Mouse (Mus musculus): ENCODE measurements around the gene Pex7.

Gene Pex7

GRCm38 (mm10) chr10:19879161-19879560 lies 28.3 kb downstream of the Pex7 start:
- no peak for DNase-seq (ENCODE audit: low read depth, low spot score)

- no peak for DNase-seq (ENCODE audit: low read depth, low spot score)
Observed at GRCm38 (mm10) chr10:19877679-19878078, 29.8 kb downstream of the Pex7 start.

- no peak for DNase-seq (ENCODE audit: low read depth, low spot score)
Observed at GRCm38 (mm10) chr10:19877257-19877656, 30.2 kb downstream of the Pex7 start.

GRCm38 (mm10) chr10:19876669-19877068 lies 30.8 kb downstream of the Pex7 start:
- peak; percentile 48 for DNase-seq (ENCODE audit: low read depth, low spot score)

- no peak for DNase-seq (ENCODE audit: low read depth, low spot score)
Observed at GRCm38 (mm10) chr10:19875346-19875745, 32.1 kb downstream of the Pex7 start.

- no peak for DNase-seq (ENCODE audit: low read depth, low spot score)
Observed at GRCm38 (mm10) chr10:19855597-19856306, 51.7 kb downstream of the Pex7 start.

GRCm38 (mm10) chr10:19853609-19854008 lies 53.9 kb downstream of the Pex7 start:
- DNase-seq (ENCODE audit: low read depth, low spot score), result no peak

- no peak for DNase-seq (ENCODE audit: low read depth, low spot score)
Observed at GRCm38 (mm10) chr10:19852776-19853175, 54.7 kb downstream of the Pex7 start.

- peak; percentile 55 for DNase-seq (ENCODE audit: low read depth, low spot score)
Observed at GRCm38 (mm10) chr10:19850998-19851691, 56.3 kb downstream of the Pex7 start, which contains the start of gene Slc35d3. Slc35d3 (minus strand) TSS chr10:19851459.

- peak; percentile 73 for DNase-seq (ENCODE audit: low read depth, low spot score)
Observed at GRCm38 (mm10) chr10:19850544-19850997, 56.9 kb downstream of the Pex7 start.

- peak; percentile 66 for DNase-seq (ENCODE audit: low read depth, low spot score)
Observed at GRCm38 (mm10) chr10:19849771-19850365, 57.6 kb downstream of the Pex7 start.

- DNase-seq (ENCODE audit: low read depth, low spot score), result peak; percentile 59
Observed at GRCm38 (mm10) chr10:19848928-19849770, 58.3 kb downstream of the Pex7 start.

- DNase-seq (ENCODE audit: low read depth, low spot score), result no peak
Observed at GRCm38 (mm10) chr10:19839836-19840235, 67.7 kb downstream of the Pex7 start.

- DNase-seq (ENCODE audit: low read depth, low spot score), result peak; percentile 50
Observed at GRCm38 (mm10) chr10:19835887-19836710, 71.4 kb downstream of the Pex7 start.

- DNase-seq (ENCODE audit: low read depth, low spot score), result no peak
Observed at GRCm38 (mm10) chr10:19834222-19834621, 73.3 kb downstream of the Pex7 start.

GRCm38 (mm10) chr10:19831072-19831849 lies 76.2 kb downstream of the Pex7 start:
- no peak for DNase-seq (ENCODE audit: low read depth, low spot score)

GRCm38 (mm10) chr10:19820986-19821385 lies 86.5 kb downstream of the Pex7 start:
- no peak for DNase-seq (ENCODE audit: low read depth, low spot score)

- no peak for DNase-seq (ENCODE audit: low read depth, low spot score)
Observed at GRCm38 (mm10) chr10:19818723-19819355, 88.7 kb downstream of the Pex7 start.

- DNase-seq (ENCODE audit: low read depth, low spot score), result no peak
Observed at GRCm38 (mm10) chr10:19815371-19815770, 92.1 kb downstream of the Pex7 start.
